Mouse (Mus musculus) layer of hippocampus, postnatal 10 days (tissue): ENCODE results near the gene Dtx4. TPM values are rescaled to one million over a fixed set of nuclear protein-coding genes. Genes with fewer than 3 reads are reported as not detected.

ENCODE experiments used
- DNase-seq, 2 experiments: peaks; one replicate each; pipeline ENCODE4 v3.0.0; 2021; ENCODE audit warnings: low spot score in 2 of 2
- total RNA-seq, 2 experiments: library from RNA; stranded (reverse); gene quantifications; 2 replicates each; pipeline ENCODE4 v1.2.3; 2021

The Dtx4 gene
- total RNA-seq, 2 experiments from 2014 or later: 48.1 to 55.5 TPM

GRCm38 (mm10) chr19:12472381-12472976, 28.8 kb downstream of the Dtx4 start:
- no peak for DNase-seq

GRCm38 (mm10) chr19:12471866-12472265, 29.4 kb downstream of the Dtx4 start:
- DNase-seq: no peak

GRCm38 (mm10) chr19:12467436-12467835, 33.8 kb downstream of the Dtx4 start:
- DNase-seq: peak; percentile 57 to 59

GRCm38 (mm10) chr19:12466204-12466603, 35.0 kb downstream of the Dtx4 start:
- peak; percentile 59 to 76 for DNase-seq

DNA sequence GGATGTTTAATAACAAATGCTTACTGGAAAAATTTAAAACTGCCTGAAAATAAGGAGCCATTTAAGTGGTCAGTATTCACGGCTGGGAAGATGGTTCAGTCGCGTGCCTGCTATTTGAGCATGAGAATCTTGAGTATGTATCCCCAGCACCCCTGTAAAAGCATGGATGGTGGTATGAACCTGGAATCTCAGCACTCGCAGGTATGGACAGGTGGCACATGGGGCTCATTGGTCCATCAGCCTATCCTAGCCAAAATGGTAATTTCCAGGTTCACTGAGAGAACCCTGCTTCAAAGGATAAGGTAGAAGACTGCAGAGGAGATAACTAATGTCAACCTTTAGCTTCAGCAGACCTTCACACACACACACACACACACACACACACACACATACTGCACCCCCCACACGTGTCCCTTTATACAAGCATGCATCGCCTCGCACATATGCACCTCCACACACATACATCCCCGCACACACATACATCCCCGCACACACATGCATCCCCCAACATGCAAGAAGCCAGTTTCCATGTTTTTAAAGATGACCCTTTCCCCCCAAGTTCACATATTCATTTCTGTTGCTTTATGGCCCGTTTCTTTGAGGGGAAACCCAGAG, 35.6 kb downstream of the Dtx4 start:
- no peak for DNase-seq

GRCm38 (mm10) chr19:12464674-12465073, 36.6 kb downstream of the Dtx4 start:
- no peak for DNase-seq

- no peak for DNase-seq
Measured at GRCm38 (mm10) chr19:12464127-12464526, 37.1 kb downstream of the Dtx4 start.

GRCm38 (mm10) chr19:12463722-12464035, 37.6 kb downstream of the Dtx4 start:
- DNase-seq: no peak

- no peak for DNase-seq
Measured at GRCm38 (mm10) chr19:12462851-12463721, 38.2 kb downstream of the Dtx4 start.

DNA sequence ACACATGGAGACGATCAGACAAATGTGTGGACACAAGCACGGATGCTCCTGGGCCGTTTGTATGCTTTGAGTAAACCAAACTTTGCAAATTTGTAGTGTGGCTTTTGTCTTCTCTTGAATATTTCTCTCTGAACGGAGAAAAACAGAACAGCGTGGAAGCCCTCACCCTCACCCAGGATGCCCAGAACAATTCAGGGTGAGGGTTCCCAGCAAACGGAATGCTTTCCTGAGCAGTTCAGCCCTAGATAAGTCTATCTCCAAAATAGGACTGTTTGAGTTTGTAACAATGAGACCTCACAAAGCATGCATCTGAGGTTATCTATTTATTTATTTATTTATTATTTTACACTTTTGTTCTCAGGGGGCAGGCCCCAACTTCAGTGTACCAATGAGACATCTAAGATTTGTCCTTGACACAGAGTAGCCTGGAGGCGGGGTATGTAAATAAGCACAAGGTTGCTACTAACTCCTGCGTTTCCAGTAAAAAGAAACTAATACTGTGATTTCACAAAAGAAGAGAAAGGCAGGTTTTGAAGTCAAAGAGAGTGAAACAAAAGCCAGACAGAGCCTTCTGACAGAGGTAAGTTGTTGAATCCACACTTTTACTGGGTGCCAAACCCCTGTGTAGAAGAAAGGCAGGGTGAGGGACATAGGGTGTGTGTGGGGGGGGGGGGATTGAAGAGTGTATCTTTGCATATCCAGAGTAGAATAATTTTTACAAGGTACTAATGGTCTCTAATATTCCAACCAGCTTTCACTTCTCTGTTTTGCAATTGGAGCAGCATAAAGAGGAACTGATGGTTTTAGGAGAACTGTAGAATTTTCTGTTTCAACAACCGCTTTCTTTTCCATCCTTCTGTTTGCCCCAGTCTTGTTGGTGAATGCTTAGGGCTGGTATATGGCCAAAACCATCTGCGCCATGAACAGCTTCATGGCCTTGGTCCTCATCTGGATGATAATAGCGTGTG, 40.7 kb downstream of the Dtx4 start, which contains the start of gene Mpeg1:
Mpeg1 (plus strand) TSS at position 498 of the 968 bp plus-strand sequence.
- no peak for DNase-seq

GRCm38 (mm10) chr19:12459516-12459915, 41.7 kb downstream of the Dtx4 start:
- no peak for DNase-seq

DNA sequence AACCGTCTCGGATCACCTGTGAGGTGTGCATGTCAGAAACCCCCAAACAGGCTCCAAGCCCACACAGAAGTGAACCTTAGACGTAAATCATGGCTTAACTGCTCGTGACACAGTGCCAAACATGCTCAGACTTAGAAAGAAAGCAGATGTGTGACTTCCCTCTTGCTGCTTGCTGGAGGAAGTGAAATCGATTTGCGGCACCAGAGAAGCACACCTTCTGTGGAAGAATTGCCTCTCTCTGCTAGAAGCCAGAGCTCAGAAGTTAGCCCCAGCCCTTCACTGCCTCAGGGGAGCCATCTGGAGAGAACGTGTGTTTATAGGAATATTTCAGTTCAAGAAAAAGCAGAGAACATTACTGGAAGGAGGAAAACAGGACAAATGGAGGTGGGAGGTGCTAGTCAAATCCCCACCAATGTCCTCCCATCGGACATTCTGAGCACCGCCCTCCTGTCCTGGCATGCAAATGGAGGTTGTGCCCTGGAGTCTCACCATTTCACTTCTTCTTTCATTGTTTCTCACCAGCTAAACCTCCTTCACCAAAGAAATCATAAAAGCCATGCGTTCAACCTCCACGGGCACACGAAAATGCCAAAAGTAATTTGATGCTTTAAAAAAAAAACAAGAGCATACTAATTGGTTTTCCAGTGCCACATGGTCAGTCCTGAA, 43.7 kb downstream of the Dtx4 start:
- no peak for DNase-seq

DNA sequence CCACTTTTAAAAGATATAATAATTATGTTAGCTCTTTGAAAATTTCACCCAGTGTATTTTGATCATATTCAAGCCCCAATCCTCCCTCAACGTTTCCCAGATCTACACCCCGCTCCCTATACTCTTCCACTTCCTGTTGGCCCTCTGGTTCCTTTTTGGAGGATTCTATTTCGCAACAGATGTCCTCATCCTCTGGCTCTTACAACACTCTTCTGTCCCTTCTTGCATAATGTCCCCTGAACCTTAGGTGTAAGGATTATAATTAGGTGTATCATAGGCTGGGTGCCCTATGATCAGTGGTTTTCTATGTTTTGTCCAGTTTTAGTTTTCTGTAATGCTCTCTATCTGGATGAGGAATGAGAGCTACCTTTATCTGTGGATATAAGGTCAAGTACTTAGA, 56.2 kb downstream of the Dtx4 start:
- DNase-seq: no peak

- no peak for DNase-seq
Measured at GRCm38 (mm10) chr19:12442560-12442959, 58.7 kb downstream of the Dtx4 start.

DNA sequence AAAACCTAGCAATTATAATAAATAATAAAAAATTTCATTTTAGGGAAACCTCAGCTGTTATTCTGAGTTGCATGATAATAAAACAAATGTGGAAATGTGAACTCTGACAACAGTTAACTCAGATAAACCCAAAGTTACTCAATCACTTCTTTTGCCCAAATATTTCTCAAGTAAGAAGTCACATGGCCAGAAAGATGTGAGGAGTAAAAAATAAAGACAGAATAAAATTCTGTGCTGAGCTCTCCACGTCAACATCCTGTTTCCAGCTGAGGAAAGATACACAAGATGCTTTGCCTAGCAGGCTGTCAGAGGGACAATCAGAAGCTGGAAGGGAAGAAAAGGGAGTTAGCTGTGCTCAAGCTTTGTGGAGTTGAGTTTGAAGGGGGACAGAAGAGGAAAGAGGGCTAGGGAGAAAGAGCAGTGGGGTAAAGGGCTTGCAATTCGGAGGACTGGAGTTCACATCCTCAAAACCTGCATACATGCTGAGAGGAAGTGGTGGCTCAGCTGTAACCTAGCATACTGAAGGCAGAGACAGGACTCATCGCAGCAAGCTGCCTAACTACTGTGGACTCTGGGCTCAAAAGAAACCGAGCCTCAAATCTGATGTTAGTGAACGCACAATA, 61.0 kb downstream of the Dtx4 start:
- DNase-seq: no peak

- no peak for DNase-seq
Measured at GRCm38 (mm10) chr19:12439581-12439980, 61.7 kb downstream of the Dtx4 start.

DNA sequence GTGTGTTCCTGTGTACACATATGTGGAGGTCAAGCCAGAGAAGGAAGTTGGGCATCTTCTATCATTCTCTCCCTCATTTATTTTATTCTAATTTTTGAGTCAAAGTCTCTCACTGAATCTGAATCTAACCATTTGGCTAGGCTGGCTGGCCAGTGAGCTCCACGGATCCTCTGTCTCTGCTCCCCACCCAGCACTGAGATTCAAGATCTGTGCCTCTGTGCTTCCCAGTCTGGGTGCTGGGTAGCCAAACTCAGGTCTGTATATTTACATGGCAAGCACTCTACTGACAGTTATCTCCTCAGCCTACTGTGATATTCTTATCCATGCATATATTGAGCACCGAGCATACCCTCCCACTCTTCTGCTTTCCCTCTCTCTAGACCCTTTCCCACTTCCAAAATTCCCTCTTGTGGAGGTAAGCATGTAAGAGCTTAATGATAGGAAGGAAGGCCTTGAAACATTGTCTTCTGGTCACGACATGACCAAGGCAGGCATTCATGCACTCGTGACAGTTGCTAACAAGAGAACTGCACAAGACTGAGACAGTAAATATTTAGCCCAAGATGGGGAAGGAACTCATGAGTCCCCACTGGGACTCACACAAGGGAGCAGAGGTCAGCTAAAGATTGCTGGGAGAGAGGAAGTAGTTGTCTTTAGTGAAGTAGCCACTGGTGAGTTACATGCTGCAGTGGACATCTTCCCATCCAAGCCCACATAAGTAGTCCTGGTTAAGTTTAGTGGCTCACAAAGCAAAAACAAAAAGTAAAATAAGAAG, 65.3 kb downstream of the Dtx4 start:
- DNase-seq: no peak

GRCm38 (mm10) chr19:12435011-12435416, 66.2 kb downstream of the Dtx4 start:
- no peak for DNase-seq

DNA sequence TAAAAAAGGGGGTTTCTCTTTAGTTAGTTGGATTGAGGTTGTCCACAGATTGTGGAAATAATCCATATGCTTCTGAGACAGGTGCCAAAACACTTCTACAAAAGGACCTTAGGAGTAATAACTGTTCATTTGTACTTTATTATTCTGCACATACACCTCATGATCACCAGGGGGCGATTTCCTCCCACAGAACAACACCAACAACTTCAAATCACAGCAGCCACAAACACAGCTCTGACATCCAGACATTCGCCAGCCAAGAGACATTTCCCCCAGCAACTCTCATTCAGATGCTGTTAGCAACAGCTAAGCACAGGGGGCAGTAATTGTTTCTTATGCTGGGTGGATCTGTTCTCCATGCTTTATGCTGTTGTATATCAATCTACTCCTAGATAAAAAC, 68.2 kb downstream of the Dtx4 start:
- peak; percentile 31 to 44 for DNase-seq
